Mouse (Mus musculus) spleen, adult 2 months (tissue): ENCODE measurements around the gene Trim54.

ENCODE experiments used
- CTCF ChIP-seq: fragments of 200-500 bp; IDR thresholded peaks from 2 replicates; pipeline ENCODE4 v1.5.1; 2011; ENCODE audit warnings: mild to moderate bottlenecking, inconsistent platforms; ENCODE audit not compliant: insufficient read depth, insufficient read length, insufficient replicate concordance; ENCODE audit errors: extremely low read depth
- POLR2A ChIP-seq: fragments of 200-500 bp; IDR thresholded peaks from 2 replicates; pipeline ENCODE4 v1.6.1; 2011; ENCODE audit warnings: low read depth, low read length, inconsistent platforms

- no peak for TF ChIP-seq POLR2A
- no peak for TF ChIP-seq CTCF
Observed at GRCm38 (mm10) chr5:31162462-31162861, 46.0 kb downstream of the Trim54 start.
